Mouse (Mus musculus): Measurements from ENCODE around the gene Naa10. TPM values are rescaled to one million over a fixed set of nuclear protein-coding genes. Genes with fewer than 3 reads are reported as not detected.

The Naa10 gene
- 208 TPM for polyA plus RNA-seq (2017; shearing (Covaris generic))

GRCm38 (mm10) chrX:73921823-73922549, at the start of gene Naa10, which contains the start of gene Arhgap4:
Gene Naa10, minus strand, starts transcription at chrX:73921944.
Gene Arhgap4, minus strand, starts transcription at chrX:73921870.

GRCm38 (mm10) chrX:73966248-73967176, 44.8 kb upstream of the Naa10 start, which contains the start of gene Hcfc1:
Gene Hcfc1, minus strand, starts transcription at chrX:73966357.

GRCm38 (mm10) chrX:73930402-73931062, 8.8 kb upstream of the Naa10 start, which contains the start of gene Renbp:
Gene Renbp, minus strand, starts transcription at chrX:73930850.

GRCm38 (mm10) chrX:73895719-73896118, 26.0 kb downstream of the Naa10 start, which contains the start of gene L1cam:
Gene L1cam, minus strand, starts transcription at chrX:73896105.

GRCm38 (mm10) chrX:73891551-73892152, 30.1 kb downstream of the Naa10 start, which contains the start of gene Avpr2:
Gene Avpr2, plus strand, starts transcription at chrX:73892102.

Other genes with a start within 250 kb of the Naa10 start
- 0.11 TPM for gene Slc6a8, start 248.8 kb downstream of the Naa10 start, polyA plus RNA-seq (2017; shearing (Covaris generic))
- 275 TPM for gene Bcap31, start 205.8 kb downstream of the Naa10 start, polyA plus RNA-seq (2017; shearing (Covaris generic))
- 36.9 TPM for gene Abcd1, start 205.3 kb downstream of the Naa10 start, polyA plus RNA-seq (2017; shearing (Covaris generic))
- not detected for gene Plxnb3, start 164.9 kb downstream of the Naa10 start, polyA plus RNA-seq (2017; shearing (Covaris generic))
- gene Srpk3, start 147.5 kb downstream of the Naa10 start, polyA plus RNA-seq (2017; shearing (Covaris generic)): 1.3 TPM
- gene Idh3g, start 135.0 kb downstream of the Naa10 start, polyA plus RNA-seq (2017; shearing (Covaris generic)): 218 TPM
- 227 TPM for gene Ssr4, start 134.9 kb downstream of the Naa10 start, polyA plus RNA-seq (2017; shearing (Covaris generic))
- gene Pdzd4, start 97.0 kb downstream of the Naa10 start, polyA plus RNA-seq (2017; shearing (Covaris generic)): 0.44 TPM
- gene Avpr2, start 29.8 kb downstream of the Naa10 start, polyA plus RNA-seq (2017; shearing (Covaris generic)): 3.4 TPM
- 9.5 TPM for gene L1cam, start 25.8 kb downstream of the Naa10 start, polyA plus RNA-seq (2017; shearing (Covaris generic))
- 302 TPM for gene Arhgap4, start 74 bp downstream of the Naa10 start, polyA plus RNA-seq (2017; shearing (Covaris generic))
- gene Renbp, start 8.9 kb upstream of the Naa10 start, polyA plus RNA-seq (2017; shearing (Covaris generic)): 3.9 TPM
- 45.8 TPM for gene Hcfc1, start 44.4 kb upstream of the Naa10 start, polyA plus RNA-seq (2017; shearing (Covaris generic))
- 201 TPM for gene Irak1, start 102.0 kb upstream of the Naa10 start, polyA plus RNA-seq (2017; shearing (Covaris generic))
- gene Opn1mw, start 205.5 kb upstream of the Naa10 start, polyA plus RNA-seq (2017; shearing (Covaris generic)): not detected
- gene Mecp2, start 213.4 kb upstream of the Naa10 start, polyA plus RNA-seq (2017; shearing (Covaris generic)): 41.3 TPM
- not detected for gene Tex28, start 245.9 kb upstream of the Naa10 start, polyA plus RNA-seq (2017; shearing (Covaris generic))

Data from CD4-positive, CD25-positive, alpha-beta regulatory T cell (primary cell).